ENCODE assay signal across 8 mouse cellular contexts in the genomic region with DNA sequence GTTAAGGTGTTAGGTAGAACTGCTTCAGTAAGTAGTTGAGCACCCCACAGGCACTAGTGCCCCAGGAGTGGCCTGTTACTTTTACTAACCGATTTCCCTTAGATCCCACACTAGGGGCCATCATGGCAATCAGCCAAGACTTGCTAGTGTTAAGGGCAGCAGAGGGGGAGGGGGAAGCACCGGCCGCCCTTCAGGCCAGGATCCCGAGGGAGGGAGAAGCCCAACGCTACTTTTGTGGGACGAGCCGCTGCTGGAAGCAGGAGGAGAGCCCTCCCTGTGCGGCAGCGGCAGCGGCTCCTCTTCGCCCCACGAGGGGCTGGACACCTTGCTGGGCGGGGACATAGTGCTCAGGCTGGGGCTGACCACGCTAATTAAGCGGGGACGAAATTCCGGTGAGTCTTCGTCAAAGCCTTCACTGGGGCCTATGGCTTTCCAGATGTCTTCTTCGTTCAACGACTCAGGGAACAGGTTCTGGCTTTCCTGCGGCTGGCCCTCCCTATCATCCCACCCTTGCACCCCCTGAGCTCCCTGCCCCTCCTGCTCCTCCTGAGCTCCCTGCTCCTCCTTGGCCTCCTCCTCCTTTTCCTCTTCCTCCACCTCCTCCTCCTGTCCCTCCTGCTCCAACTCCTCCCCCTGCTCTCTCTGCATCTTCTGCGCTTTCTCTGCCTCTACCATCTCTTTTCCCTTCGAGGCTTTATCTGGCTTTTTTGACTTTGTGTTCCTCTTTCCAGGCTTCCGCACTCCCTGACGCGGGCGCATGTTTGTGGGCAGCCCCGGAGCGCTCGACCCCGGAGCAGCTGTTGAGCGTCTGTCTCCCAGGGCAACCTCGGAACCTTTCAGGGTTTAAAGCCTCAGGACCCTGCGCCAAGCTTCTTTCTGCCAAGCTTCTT. TPM values are rescaled to one million over a fixed set of nuclear protein-coding genes. Genes with fewer than 3 reads are reported as not detected.
DNase-seq lines count a peak whose midpoint lies in the region; ATAC-seq lines count a peak whose summit lies in the region.

Gene Erich6 (minus strand): TSS at position 802 of the 890 bp plus-strand sequence.

- no peak within 1 kb of the TSS for H3K27ac ChIP-seq in liver, embryonic 13.5 days

- H3K4me2 ChIP-seq in liver, embryonic 13.5 days = peak within 1 kb of the TSS; percentile 76

- WGBS in liver, embryonic 13.5 days (ENCODE audit: insufficient replicate concordance) = under 1% methylated on average over 34 of the region's 34 CpGs

- H3K9ac ChIP-seq in liver, embryonic 13.5 days = peak within 1 kb of the TSS; percentile 45; the same call in 1 of the 2 replicates

- H3K27me3 ChIP-seq in liver, embryonic 13.5 days = no peaks in the 10 kb centered on the region

- no peaks in the 10 kb centered on the region for H3K9me3 ChIP-seq in liver, embryonic 13.5 days (replicated peaks)

- H3K4me1 ChIP-seq in liver, embryonic 13.5 days (replicated peaks) = peaks cover 8% of the 10 kb centered on the region

- no peaks in the 10 kb centered on the region for H3K36me3 ChIP-seq in liver, embryonic 13.5 days

- DNase-seq in heart, adult 18-20 months = peak; percentile 19 to 25
- DNase-seq in heart, postnatal 25 days (ENCODE audit: low spot score) = no peak
- DNase-seq in kidney, adult 9 months = peak; percentile 34
- DNase-seq in liver, embryonic 13.5 days = no peak
- DNase-seq in natural killer cell, adult 2 months (ENCODE audit: low spot score in 2 of 2) = peak; percentile 1 to 5
- DNase-seq in testis, postnatal 14 days (ENCODE audit: low spot score) = peak; percentile 53

- peak within 1 kb of the TSS; percentile 53 for H3K4me3 ChIP-seq in liver, embryonic 13.5 days (replicated peaks)

- peak; percentile 98 for ATAC-seq in common myeloid progenitor, adult 5-6 weeks (replicated peaks; ENCODE audit: low read depth, poor library complexity, severe bottlenecking)
- peak; percentile 91 for ATAC-seq in granulocyte monocyte progenitor cell, adult 5-6 weeks (replicated peaks; ENCODE audit: poor library complexity, severe bottlenecking)
- peak; percentile 36; the same call in 1 of the 2 replicates for ATAC-seq in liver, embryonic 13.5 days (ENCODE audit: low read depth)

- intact Hi-C loops in heart, postnatal 25 days (cut with DNase I) = no loop called here

RNA-seq across cellular contexts. Expression of gene Erich6, which starts in this region (rescaled TPM):
- total RNA-seq in heart, adult 18-20 months (2021) = not detected
- total RNA-seq in heart, postnatal 25 days (2021) = not detected
- not detected in 2 replicates for total RNA-seq in common myeloid progenitor, adult 5-6 weeks (2017)
- not detected in 2 replicates for total RNA-seq in granulocyte monocyte progenitor cell, adult 5-6 weeks (2014; fragmentation: Nextera tagmentation)
- total RNA-seq in granulocyte monocyte progenitor cell, adult 5-6 weeks (2017) = not detected in 2 replicates
- polyA plus RNA-seq in liver, embryonic 13.5 days (2015; fragmentation: Nextera tagmentation; extraction: Ambion mirVana) = not detected in 2 replicates

Comparison
In these comparisons a context has a peak if more than half of its experiments do, and no peak if none do; other contexts are left out.
1. Peak in DNase-seq in heart, adult 18-20 months; RNA of the gene not detected or under 1 TPM.
2. Peak in ATAC-seq in common myeloid progenitor, adult 5-6 weeks; RNA of the gene not detected or under 1 TPM.
3. Peak in ATAC-seq in granulocyte monocyte progenitor cell, adult 5-6 weeks; RNA of the gene not detected or under 1 TPM.
4. Peak in ATAC-seq, H3K4me3 ChIP-seq, H3K9ac ChIP-seq and H3K4me2 ChIP-seq in liver, embryonic 13.5 days; RNA of the gene not detected or under 1 TPM.
5. DNase-seq: peak in kidney, adult 9 months (single experiment), natural killer cell, adult 2 months (2 of 2) and testis, postnatal 14 days (single experiment); none in heart, postnatal 25 days (single experiment) and liver, embryonic 13.5 days (single experiment).
6. ATAC-seq: peak in every context shown above with its lines; median percentile 98 in common myeloid progenitor, adult 5-6 weeks; 91 in granulocyte monocyte progenitor cell, adult 5-6 weeks; 36 in liver, embryonic 13.5 days.